Mouse (Mus musculus) midbrain, embryonic 10.5 days (tissue): ENCODE results near the gene Elovl6. TPM values are rescaled to one million over a fixed set of nuclear protein-coding genes. Genes with fewer than 3 reads are reported as not detected.

Source experiments
- DNase-seq: peaks from one replicate; pipeline ENCODE4 v3.0.0-alpha.2; 2017; ENCODE audit warnings: low spot score
- H3K27ac ChIP-seq: fragments of 300-500 bp; sonication (generic); replicated peaks from 2 replicates; pipeline ENCODE4 v1.5.1; 2016; ENCODE audit warnings: mild to moderate bottlenecking
- H3K27me3 ChIP-seq: fragments of 300-500 bp; sonication (generic); 2 replicates; pipeline ENCODE4 v1.6.1; 2016; ENCODE audit warnings: low read depth, mild to moderate bottlenecking; ENCODE audit not compliant: poor library complexity, severe bottlenecking
- H3K36me3 ChIP-seq: fragments of 300-500 bp; sonication (generic); 2 replicates; pipeline ENCODE4 v1.6.1; 2016; ENCODE audit warnings: mild to moderate bottlenecking, moderate library complexity
- H3K4me1 ChIP-seq: fragments of 300-500 bp; sonication (generic); 2 replicates; pipeline ENCODE4 v1.6.1; 2016
- H3K4me3 ChIP-seq: fragments of 300-500 bp; sonication (generic); 2 replicates; pipeline ENCODE4 v1.5.1; 2016; ENCODE audit warnings: mild to moderate bottlenecking, moderate library complexity
- H3K9me3 ChIP-seq: fragments of 300-500 bp; sonication (generic); replicated peaks from 2 replicates; pipeline ENCODE4 v1.6.1; 2016; ENCODE audit warnings: mild to moderate bottlenecking
- WGBS: fragments of 180-500 bp; shearing (Covaris S2); methylation state at CpG from one replicate; pipeline ENCODE4 v1.1.7; 2016; 5-methylcytosine and 5-hydroxymethylcytosine counted together
- polyA plus RNA-seq: library from polyadenylated mRNA; unstranded; fragments of >200 nt; fragmentation: Nextera tagmentation; extraction: Ambion mirVana; gene quantifications from 2 replicates; pipeline ENCODE4 v1.2.1, GENCODE M21; 2016

The Elovl6 gene
- polyA plus RNA-seq, 1 experiment from 2014 or later = 39.5 TPM

DNA sequence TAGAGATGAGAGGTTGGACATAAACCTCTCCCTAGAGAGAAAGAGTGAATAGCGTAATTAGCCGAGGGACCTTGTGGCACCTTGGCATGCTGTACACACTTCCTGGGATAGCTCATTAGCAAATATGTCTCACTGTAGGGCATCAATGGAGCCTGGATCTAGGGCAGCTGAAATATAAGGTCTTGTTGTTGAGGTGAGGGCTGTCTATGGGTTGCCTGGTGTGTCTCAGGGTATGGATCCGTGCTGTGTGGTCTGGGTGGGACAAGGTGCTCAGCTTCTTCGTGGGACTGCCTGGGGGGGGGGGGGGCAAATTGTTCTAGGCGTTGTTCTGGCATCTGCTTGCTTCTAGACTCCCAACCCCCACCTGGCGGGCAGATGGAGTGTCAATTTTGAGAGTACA, 13.6 kb downstream of the Elovl6 start:
- H3K27me3 ChIP-seq = no peaks in the 10 kb centered on the region
- WGBS = 82% methylated on average over 6 of the region's 6 CpGs
- H3K36me3 ChIP-seq = peaks cover 51% of the 10 kb centered on the region
- no peak overlapping the region for H3K4me3 ChIP-seq
- no peak overlapping the region for H3K27ac ChIP-seq
- peaks cover 39% of the 10 kb centered on the region for H3K4me1 ChIP-seq
- DNase-seq = no peak
- peaks cover 12% of the 10 kb centered on the region; the same call in 1 of the 2 replicates for H3K9me3 ChIP-seq

DNA sequence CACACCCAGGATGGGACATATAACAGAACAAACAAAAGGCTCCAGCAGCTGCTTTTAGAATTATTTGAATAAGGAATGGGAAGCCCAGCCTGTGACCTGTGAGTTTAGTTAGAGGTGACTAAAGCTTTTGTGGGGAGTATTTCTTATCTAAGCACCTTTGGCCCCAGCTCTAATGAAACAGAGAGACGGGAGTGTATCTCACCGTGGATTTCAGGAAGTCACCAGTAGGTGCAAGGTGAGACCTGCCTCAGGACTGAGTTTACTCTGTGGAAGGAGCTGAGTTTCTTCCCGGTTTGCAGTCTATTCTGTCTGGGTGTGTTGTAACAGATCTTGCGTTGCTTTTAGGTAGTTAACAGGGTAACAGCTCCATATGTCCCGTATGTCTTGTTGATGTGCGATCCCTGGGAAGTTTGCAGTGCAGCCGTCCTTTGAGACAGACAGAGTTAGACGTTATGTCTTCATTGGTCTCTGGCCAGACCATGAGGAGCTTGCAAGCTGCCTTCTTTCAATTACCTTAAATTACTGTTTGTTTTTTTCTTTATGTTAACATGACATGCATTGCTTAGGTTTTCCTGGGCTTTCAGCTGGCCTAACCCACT, 15.8 kb downstream of the Elovl6 start:
- no peak for DNase-seq
- no peak overlapping the region for H3K4me3 ChIP-seq
- H3K27ac ChIP-seq = no peak overlapping the region
- peaks cover 56% of the 10 kb centered on the region for H3K4me1 ChIP-seq
- H3K27me3 ChIP-seq = no peaks in the 10 kb centered on the region
- WGBS = 70% methylated on average over 8 of the region's 8 CpGs
- peaks cover 12% of the 10 kb centered on the region; the same call in 1 of the 2 replicates for H3K9me3 ChIP-seq
- peaks cover 34% of the 10 kb centered on the region for H3K36me3 ChIP-seq

DNA sequence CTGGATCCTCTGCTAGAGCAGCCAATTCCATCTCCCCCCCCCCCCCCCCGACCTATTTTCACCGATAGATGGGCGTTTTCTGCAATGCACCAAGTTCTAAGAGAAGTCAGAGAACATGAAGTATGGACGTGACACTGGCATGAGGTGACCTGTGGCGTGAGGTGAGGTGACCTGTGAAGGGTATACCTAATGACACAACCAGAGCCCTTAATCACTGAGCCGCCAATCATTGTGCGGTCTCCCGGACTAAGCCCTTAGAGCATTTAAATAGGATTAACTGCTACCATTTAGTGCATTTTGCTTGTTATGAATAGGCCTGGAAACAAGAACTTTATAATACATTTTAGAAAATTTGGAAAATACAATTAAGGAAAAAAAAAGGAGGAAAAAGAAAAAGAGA, 16.6 kb downstream of the Elovl6 start:
- H3K27me3 ChIP-seq = no peaks in the 10 kb centered on the region
- H3K9me3 ChIP-seq = peaks cover 4% of the 10 kb centered on the region; the same call in 1 of the 2 replicates
- H3K27ac ChIP-seq = no peak overlapping the region
- 33% methylated on average over 8 of the region's 8 CpGs for WGBS
- H3K4me3 ChIP-seq = no peak overlapping the region
- peaks cover 29% of the 10 kb centered on the region for H3K36me3 ChIP-seq
- peaks cover 56% of the 10 kb centered on the region for H3K4me1 ChIP-seq
- peak; percentile 26 for DNase-seq

DNA sequence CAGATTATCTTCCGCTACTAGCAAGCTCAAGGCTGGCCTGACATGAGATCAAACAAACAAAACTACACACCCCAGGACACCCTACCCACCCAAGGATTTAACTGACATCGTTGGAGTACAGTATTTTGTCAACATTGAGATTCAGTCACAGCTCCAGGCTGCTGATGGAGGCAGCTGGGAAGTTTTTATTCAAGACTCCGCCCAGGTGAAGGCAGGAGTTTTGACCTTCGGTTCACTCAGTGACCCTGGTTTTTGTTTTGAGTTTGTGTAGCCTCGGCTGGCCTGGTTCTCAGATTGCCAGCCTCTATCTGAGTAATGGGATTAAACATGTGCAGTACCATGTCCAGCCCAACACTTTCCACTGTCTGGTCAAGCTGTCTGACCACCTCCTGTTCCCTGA, 17.4 kb downstream of the Elovl6 start:
- H3K4me1 ChIP-seq = peaks cover 56% of the 10 kb centered on the region
- H3K36me3 ChIP-seq = peaks cover 27% of the 10 kb centered on the region
- WGBS = 25% methylated on average over 5 of the region's 5 CpGs
- no peak overlapping the region for H3K27ac ChIP-seq
- H3K9me3 ChIP-seq = no peaks in the 10 kb centered on the region
- H3K4me3 ChIP-seq = no peak overlapping the region
- peak; percentile 22 for DNase-seq
- H3K27me3 ChIP-seq = no peaks in the 10 kb centered on the region

DNA sequence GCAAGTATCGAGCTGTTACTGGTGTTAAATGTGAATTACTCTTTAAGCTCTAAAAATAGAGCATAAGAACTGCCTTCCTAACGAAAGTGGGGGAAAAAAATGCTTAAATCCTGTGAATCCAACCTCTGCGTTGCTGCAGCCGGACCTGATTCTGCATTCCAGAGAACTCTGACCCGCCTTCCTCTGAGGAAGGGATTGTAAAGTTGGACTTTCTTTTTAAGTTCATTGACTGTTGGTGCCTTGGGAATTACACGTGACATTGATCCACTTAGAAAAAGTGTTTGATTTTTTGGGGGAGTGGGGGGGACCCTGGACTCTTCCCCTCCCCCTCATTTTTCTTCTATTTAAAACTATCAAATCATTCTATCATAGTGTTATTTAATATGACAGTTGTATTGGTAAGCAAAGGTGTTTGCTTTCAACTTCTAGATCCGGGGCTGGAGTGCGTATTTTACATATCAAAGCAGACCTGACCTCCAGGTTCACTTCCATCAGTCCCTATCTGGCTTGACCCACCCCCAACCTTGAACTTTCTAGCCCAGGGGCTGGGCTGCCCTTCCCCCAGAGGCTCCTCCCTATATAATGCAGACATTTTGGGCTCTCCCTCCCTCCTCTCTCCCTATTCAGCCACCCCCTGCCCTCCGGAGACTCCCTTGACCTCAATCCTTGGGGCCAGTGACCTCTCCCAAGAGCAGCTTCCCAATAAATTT, 19.6 kb downstream of the Elovl6 start:
- Histone ChIP-seq H3K36me3 (peaks cover 24% of the 10 kb centered on the region), H3K4me1 (peaks cover 50% of the 10 kb centered on the region), H3K9me3 (no peaks in the 10 kb centered on the region), H3K27ac (no peak overlapping the region), H3K4me3 (no peak overlapping the region), H3K27me3 (no peaks in the 10 kb centered on the region)
- no peak for DNase-seq
- 57% methylated on average over 9 of the region's 9 CpGs for WGBS

DNA sequence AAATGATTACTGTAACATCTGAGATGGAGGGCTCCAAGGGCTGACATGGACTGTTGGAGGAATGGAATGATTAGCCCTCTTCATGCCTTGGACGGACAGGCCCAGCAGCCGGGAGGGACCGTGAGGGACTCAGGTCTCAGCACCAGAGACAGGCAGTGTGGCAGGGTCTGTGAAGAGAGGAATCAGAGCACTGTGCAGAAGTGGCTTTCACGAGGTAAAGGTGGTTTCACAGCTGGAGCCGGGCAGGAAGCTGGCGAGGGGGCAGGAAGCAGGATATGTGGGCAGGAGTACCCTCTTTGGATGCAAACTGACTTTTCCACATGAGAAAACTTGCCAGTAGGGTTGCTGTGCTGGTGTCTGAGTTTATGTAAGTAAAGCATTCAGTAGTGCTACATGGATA, 20.2 kb downstream of the Elovl6 start:
- no peak for DNase-seq
- Histone ChIP-seq H3K4me1 (peaks cover 45% of the 10 kb centered on the region), H3K27ac (no peak overlapping the region), H3K9me3 (no peaks in the 10 kb centered on the region), H3K27me3 (no peaks in the 10 kb centered on the region), H3K4me3 (no peak overlapping the region), H3K36me3 (peaks cover 24% of the 10 kb centered on the region)
- 66% methylated on average over 6 of the region's 6 CpGs for WGBS

DNA sequence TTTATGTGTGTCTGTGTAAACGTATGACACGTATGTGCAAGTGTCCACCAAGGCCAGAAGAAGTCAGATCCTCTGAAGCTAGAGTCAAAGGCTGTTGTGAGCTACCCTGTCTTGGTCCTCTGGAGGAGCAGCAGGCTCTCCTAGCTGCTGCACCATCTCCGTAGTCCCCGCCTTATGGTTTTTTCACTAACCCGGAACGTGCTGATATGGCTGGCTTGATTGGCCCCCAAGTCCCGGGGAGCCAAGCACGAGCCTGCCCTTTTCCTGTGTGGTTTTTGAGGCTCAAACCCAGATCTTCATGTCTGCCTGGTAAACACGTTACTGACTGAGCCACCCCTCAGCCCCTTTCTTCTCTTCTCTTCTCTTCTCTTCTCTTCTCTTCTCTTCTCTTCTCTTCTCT, 21.0 kb downstream of the Elovl6 start:
- Histone ChIP-seq H3K36me3 (peaks cover 24% of the 10 kb centered on the region), H3K9me3 (no peaks in the 10 kb centered on the region), H3K27ac (no peak overlapping the region), H3K4me3 (no peak overlapping the region), H3K27me3 (no peaks in the 10 kb centered on the region), H3K4me1 (peaks cover 37% of the 10 kb centered on the region)
- no peak for DNase-seq
- 95% methylated on average over 9 of the region's 9 CpGs for WGBS

DNA sequence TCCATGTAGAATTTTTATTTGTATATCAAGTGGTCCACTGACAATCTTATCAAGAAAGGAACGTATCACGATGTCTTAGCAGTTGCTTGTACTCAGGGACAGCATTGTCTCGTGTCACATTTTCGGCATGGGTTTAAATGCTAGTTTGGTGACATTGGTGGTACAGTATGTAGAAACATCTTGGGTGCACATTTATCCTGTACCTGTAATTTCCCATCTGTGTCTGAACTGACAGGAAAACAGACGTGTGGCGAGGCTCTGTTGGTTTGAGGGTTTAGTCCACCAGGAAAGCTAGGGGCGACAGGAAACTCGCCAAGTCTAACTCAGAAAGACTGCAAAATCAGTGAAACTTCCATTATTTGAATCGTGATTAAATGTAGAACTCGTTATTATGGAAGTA, 21.5 kb downstream of the Elovl6 start:
- H3K4me3 ChIP-seq = no peak overlapping the region
- 95% methylated on average over 10 of the region's 10 CpGs for WGBS
- H3K27me3 ChIP-seq = no peaks in the 10 kb centered on the region
- H3K4me1 ChIP-seq = peaks cover 32% of the 10 kb centered on the region
- no peak overlapping the region for H3K27ac ChIP-seq
- DNase-seq = no peak
- H3K9me3 ChIP-seq = no peaks in the 10 kb centered on the region
- H3K36me3 ChIP-seq = peaks cover 27% of the 10 kb centered on the region

DNA sequence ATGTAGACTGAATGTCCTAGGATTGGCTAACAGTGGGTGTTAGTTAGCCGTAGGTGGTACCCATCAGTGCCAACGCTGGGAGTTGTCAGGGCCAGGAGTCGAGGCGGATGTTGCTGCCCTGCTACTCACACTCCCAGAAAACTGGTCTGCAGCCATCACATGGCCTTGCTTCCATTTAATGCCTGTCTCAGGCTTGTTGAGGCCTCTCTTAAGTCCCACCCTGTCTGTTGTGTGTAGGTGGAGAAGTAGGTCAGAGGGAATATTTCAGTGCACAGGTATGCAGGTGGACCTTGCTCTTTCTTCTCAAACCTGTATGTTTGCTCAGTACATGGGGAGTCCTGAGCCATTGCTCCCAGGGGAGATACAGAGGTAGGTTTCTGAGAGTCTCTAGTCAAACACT, 22.3 kb downstream of the Elovl6 start:
- peaks cover 34% of the 10 kb centered on the region for H3K36me3 ChIP-seq
- WGBS = 96% methylated on average over 4 of the region's 4 CpGs
- no peaks in the 10 kb centered on the region for H3K9me3 ChIP-seq
- H3K4me3 ChIP-seq = no peak overlapping the region
- peaks cover 24% of the 10 kb centered on the region for H3K4me1 ChIP-seq
- no peaks in the 10 kb centered on the region for H3K27me3 ChIP-seq
- no peak overlapping the region for H3K27ac ChIP-seq
- DNase-seq = no peak

DNA sequence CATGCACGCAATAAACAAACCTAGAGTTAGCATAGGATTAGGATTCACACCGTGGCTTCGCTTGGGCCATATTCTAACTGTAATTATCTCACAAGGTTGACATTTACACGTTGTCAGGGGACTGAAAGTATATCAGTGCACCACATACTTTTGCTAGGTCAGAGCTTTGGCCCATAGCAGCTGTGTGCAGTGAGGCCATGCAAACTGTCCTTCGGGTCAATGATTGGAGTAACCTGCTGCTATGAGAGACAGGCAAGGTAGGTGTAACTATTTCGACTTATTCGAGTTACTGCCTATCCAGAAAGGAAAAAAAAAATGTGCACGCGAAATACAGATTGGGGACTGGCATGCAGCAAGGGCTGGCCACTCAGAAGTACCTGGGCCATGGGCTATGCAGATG, 24.9 kb downstream of the Elovl6 start:
- H3K4me3 ChIP-seq = no peak overlapping the region
- WGBS = 92% methylated on average over 9 of the region's 9 CpGs
- no peak overlapping the region for H3K27ac ChIP-seq
- no peak for DNase-seq
- H3K4me1 ChIP-seq = peaks cover 5% of the 10 kb centered on the region
- peaks cover 47% of the 10 kb centered on the region for H3K36me3 ChIP-seq
- H3K9me3 ChIP-seq = no peaks in the 10 kb centered on the region
- H3K27me3 ChIP-seq = no peaks in the 10 kb centered on the region

DNA sequence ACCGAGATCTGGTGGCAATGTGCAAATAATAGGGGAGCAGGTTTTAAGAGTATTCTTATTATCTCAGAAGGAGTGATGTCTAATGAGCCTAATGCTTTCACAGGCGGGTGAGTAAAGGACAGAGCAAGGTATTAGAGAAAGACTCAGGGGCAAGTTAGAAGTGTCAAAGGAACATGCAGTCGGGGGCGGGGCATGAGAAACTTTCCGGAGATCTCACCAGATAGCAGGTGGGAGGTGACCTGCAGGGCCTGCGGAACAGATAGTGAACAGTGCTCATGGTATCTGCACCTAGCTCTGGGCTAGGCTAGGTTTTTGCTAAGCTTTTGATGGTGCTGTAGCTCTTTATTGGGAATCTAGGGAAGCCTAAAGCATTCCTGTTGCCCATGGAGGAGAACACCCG, 25.4 kb downstream of the Elovl6 start:
- Histone ChIP-seq H3K9me3 (no peaks in the 10 kb centered on the region), H3K4me1 (no peaks in the 10 kb centered on the region; the same call in 1 of the 2 replicates), H3K4me3 (no peak overlapping the region), H3K36me3 (peaks cover 51% of the 10 kb centered on the region), H3K27me3 (no peaks in the 10 kb centered on the region), H3K27ac (no peak overlapping the region)
- DNase-seq = no peak
- 81% methylated on average over 7 of the region's 7 CpGs for WGBS

DNA sequence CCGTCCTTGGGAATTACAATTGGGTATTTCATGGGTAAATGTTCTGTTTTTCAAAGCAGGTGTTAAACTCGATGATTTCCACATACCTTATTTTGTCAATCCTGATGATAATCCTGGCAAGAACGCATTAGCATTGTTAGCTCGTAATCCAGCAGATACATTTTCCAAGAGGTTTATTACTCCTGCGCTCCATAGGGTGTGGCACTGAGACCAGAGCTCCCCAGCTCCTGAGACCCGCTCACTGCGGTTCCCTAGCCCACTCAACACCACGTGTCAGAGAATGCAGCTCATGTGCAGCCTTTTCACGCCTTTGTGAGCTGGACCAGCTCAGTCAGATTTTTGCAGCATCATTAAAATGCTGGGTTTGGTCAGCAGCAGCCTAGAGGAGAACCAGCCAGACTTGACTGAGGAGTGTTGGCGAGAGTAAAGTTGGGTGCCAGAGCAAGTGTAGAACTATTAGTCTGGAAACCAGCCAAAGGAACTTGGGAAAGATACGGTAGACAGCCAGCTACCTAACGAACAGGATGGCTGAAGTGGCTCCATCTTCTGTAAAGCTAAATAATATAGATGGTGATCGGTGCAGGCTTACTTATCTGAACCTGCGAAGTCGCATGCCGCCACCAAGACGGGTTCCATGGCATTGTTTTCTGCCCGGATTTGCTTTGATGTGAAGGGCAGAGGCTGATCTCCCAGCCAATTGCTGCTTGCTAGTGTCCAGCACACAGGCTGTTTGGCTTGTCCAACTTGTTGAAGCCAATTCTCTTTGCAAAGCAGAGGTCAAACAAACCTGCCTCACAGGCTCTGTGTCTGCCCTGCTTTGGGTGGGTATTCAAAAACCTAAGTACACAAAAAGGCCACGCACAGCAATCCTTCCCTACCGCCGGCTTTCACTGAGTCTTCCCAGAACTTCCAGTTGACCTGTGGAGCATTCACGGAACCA, 26.1 kb downstream of the Elovl6 start:
- 92% methylated on average over 22 of the region's 22 CpGs for WGBS
- Histone ChIP-seq H3K4me1 (no peaks in the 10 kb centered on the region), H3K9me3 (no peaks in the 10 kb centered on the region), H3K27ac (no peak overlapping the region), H3K27me3 (no peaks in the 10 kb centered on the region), H3K36me3 (peaks cover 48% of the 10 kb centered on the region), H3K4me3 (no peak overlapping the region)
- DNase-seq = no peak

DNA sequence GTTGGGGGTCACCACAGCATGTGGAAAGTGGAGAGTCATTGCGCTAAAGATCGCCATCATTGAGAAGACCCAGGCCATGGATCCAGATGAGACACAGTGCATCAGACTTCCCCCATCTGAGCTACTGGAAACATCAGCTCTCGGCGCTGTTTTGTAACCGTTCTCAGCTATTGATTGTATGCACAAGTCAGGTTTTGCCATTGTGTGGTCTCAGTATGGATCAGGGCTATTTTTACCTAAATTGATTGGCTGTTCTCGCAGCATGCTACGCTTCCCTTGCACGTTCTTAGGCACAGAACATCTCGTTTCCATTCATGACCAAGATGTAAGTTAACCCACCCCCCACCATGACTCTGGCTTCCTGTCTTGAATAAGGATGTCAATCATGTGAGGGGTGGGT, 27.9 kb downstream of the Elovl6 start:
- Histone ChIP-seq H3K9me3 (no peaks in the 10 kb centered on the region), H3K4me3 (no peak overlapping the region), H3K4me1 (no peaks in the 10 kb centered on the region), H3K27me3 (no peaks in the 10 kb centered on the region), H3K27ac (no peak overlapping the region), H3K36me3 (peaks cover 49% of the 10 kb centered on the region)
- no peak for DNase-seq
- WGBS = 91% methylated on average over 9 of the region's 9 CpGs
